10 mouse cellular contexts compared by ENCODE assay signal in genomic region chr6:91732138-91732537, GRCm38 (mm10). TPM values are rescaled to one million over a fixed set of nuclear protein-coding genes. Genes with fewer than 3 reads are reported as not detected.
DNase-seq lines count a peak whose midpoint lies in the region; ATAC-seq lines count a peak whose summit lies in the region.
"Had no signal": no experiment of that assay in that cellular context is flagged by ENCODE, and none has a peak within 500 bp of the region (broad histone marks: within the 10 kb centered on the region; RNA-seq: fewer than 3 reads in every experiment).

No protein-coding gene starts in this region.

- DNase-seq in kidney, adult 18-20 months, result peak; percentile 64
- DNase-seq in kidney, adult 11 months, result no peak
- DNase-seq in right cerebral cortex, adult 2 months (ENCODE audit: low spot score in 2 of 2), result peak; percentile 29 to 47
- DNase-seq in right cerebral cortex, adult 18-20 months, result no peak
- DNase-seq in forebrain, embryonic 14.5 days (ENCODE audit: low spot score), result peak; percentile 94
- peak; percentile 69 for DNase-seq in right cerebral cortex, postnatal 4 days
- DNase-seq in spleen, postnatal 36 days (ENCODE audit: low spot score in 2 of 2), result no peak
- DNase-seq in liver, embryonic 11.5 days (ENCODE audit: low spot score), result no peak
- DNase-seq: cerebellum, adult 9-11 months had no signal

- 19% methylated on average over 11 of the region's 11 CpGs for WGBS in forebrain, embryonic 14.5 days
- whole genome bisulfite sequencing in liver, embryonic 11.5 days, result 97% methylated on average over 11 of the region's 11 CpGs

- H3K27me3 ChIP-seq in forebrain, embryonic 14.5 days (replicated peaks; ENCODE audit: control insufficient read depth, insufficient read depth, low read length), result no peaks in the 10 kb centered on the region
- no peaks in the 10 kb centered on the region for H3K27me3 ChIP-seq in liver, embryonic 11.5 days (replicated peaks; ENCODE audit: control insufficient read depth, insufficient read depth, low read length)
- H3K27me3 ChIP-seq: midbrain, embryonic 12.5 days had no signal

- H3K9me3 ChIP-seq in forebrain, embryonic 14.5 days (replicated peaks; ENCODE audit: control insufficient read depth, low read length), result no peaks in the 10 kb centered on the region
- H3K9me3 ChIP-seq in liver, embryonic 11.5 days (ENCODE audit: control insufficient read depth, low read length), result no peaks in the 10 kb centered on the region
- H3K9me3 ChIP-seq: midbrain, embryonic 12.5 days had no signal

- H3K27ac ChIP-seq in forebrain, embryonic 14.5 days (ENCODE audit: low read depth, low read length), result peak overlapping the region; percentile 58; the same call in 1 of the 2 replicates
- H3K27ac ChIP-seq in liver, embryonic 11.5 days (ENCODE audit: low read depth, low read length), result no peak overlapping the region
- H3K27ac ChIP-seq: midbrain, embryonic 12.5 days had no signal

- peaks cover 30% of the 10 kb centered on the region for H3K4me1 ChIP-seq in forebrain, embryonic 14.5 days (ENCODE audit: control insufficient read depth, insufficient read depth, low read length)
- H3K4me1 ChIP-seq in liver, embryonic 11.5 days (replicated peaks; ENCODE audit: control insufficient read depth, insufficient read depth, low read length), result no peaks in the 10 kb centered on the region

- peak; percentile 81 for ATAC-seq in forebrain, embryonic 14.5 days
- no peak for ATAC-seq in liver, embryonic 11.5 days (replicated peaks; ENCODE audit: low FRiP score)

- H3K4me3 ChIP-seq in forebrain, embryonic 14.5 days (ENCODE audit: low read depth, low read length), result no peak overlapping the region
- H3K4me3 ChIP-seq in liver, embryonic 11.5 days (ENCODE audit: low read depth, low read length), result no peak overlapping the region
- H3K4me3 ChIP-seq: midbrain, embryonic 12.5 days had no signal

- H3K9ac ChIP-seq in forebrain, embryonic 14.5 days (ENCODE audit: low read length), result no peak overlapping the region
- no peak overlapping the region for H3K9ac ChIP-seq in liver, embryonic 11.5 days (ENCODE audit: low read depth, low read length)
- H3K9ac ChIP-seq: midbrain, embryonic 12.5 days had no signal

- H3K4me2 ChIP-seq in forebrain, embryonic 14.5 days (ENCODE audit: low read length), result no peak overlapping the region
- H3K4me2 ChIP-seq in liver, embryonic 11.5 days, result no peak overlapping the region
- H3K4me2 ChIP-seq: midbrain, embryonic 12.5 days had no signal

- peaks cover 60% of the 10 kb centered on the region for H3K36me3 ChIP-seq in forebrain, embryonic 14.5 days (ENCODE audit: control insufficient read depth, insufficient read depth, low read length)
- H3K36me3 ChIP-seq in liver, embryonic 11.5 days (ENCODE audit: control insufficient read depth, insufficient read depth, low read length), result peaks cover 20% of the 10 kb centered on the region; the same call in 1 of the 2 replicates

RNA-seq across cellular contexts. Expression of gene Slc6a6, which starts 48.3 kb away (rescaled TPM):
- polyA plus RNA-seq in forebrain, embryonic 14.5 days (2014; fragmentation: Nextera tagmentation; extraction: Ambion mirVana), result 45.6 and 71.7 TPM in 2 replicates
- polyA plus RNA-seq in liver, embryonic 11.5 days (2014; fragmentation: Nextera tagmentation; extraction: Ambion mirVana), result 30.3 and 33.2 TPM in 2 replicates

Comparison
In these comparisons a context has a peak if more than half of its experiments do, and no peak if none do; other contexts are left out.
1. DNase-seq: peak in kidney, adult 18-20 months (single experiment), right cerebral cortex, adult 2 months (2 of 2), forebrain, embryonic 14.5 days (single experiment) and right cerebral cortex, postnatal 4 days (single experiment); none in kidney, adult 11 months (single experiment), right cerebral cortex, adult 18-20 months (single experiment), spleen, postnatal 36 days (0 of 2) and liver, embryonic 11.5 days (single experiment).